Comparison of ENCODE assay signal across 8 mouse cellular contexts in genomic region chr11:3912100-3912874, GRCm38 (mm10). TPM values are rescaled to one million over a fixed set of nuclear protein-coding genes. Genes with fewer than 3 reads are reported as not detected.
DNase-seq lines count a peak whose midpoint lies in the region; ATAC-seq and TF ChIP-seq lines count a peak whose summit lies in the region.

No protein-coding gene starts in this region.

- H3K4me2 ChIP-seq in kidney, postnatal 0 days (ENCODE audit: low read length): peak overlapping the region; percentile 69

- WGBS in kidney, adult 2 months: 46% methylated on average over 19 of the region's 19 CpGs
- WGBS in forebrain, embryonic 10.5 days: 25% methylated on average over 19 of the region's 19 CpGs
- WGBS in kidney, postnatal 0 days: 22% methylated on average over 19 of the region's 19 CpGs

- H3K27me3 ChIP-seq in kidney, adult 2 months (replicated peaks; ENCODE audit: control insufficient read depth, insufficient read depth, low read length): no peaks in the 10 kb centered on the region
- peaks cover 22% of the 10 kb centered on the region for H3K27me3 ChIP-seq in forebrain, embryonic 10.5 days (ENCODE audit: poor library complexity, severe bottlenecking)
- H3K27me3 ChIP-seq in kidney, postnatal 0 days (ENCODE audit: insufficient read depth, low read length): no peaks in the 10 kb centered on the region

- peaks cover 8% of the 10 kb centered on the region; the same call in 1 of the 2 replicates for H3K4me1 ChIP-seq in kidney, adult 2 months (ENCODE audit: control insufficient read depth, insufficient read depth, low read length)
- peaks cover 60% of the 10 kb centered on the region for H3K4me1 ChIP-seq in forebrain, embryonic 10.5 days
- peaks cover 28% of the 10 kb centered on the region; the same call in 1 of the 2 replicates for H3K4me1 ChIP-seq in kidney, postnatal 0 days (replicated peaks; ENCODE audit: insufficient read depth, low read length)

- H3K4me3 ChIP-seq in kidney, adult 2 months (ENCODE audit: insufficient read depth, low read depth, low read length): peak overlapping the region; percentile 70
- H3K4me3 ChIP-seq in forebrain, embryonic 10.5 days: peak overlapping the region; percentile 74
- peak overlapping the region; percentile 55 for H3K4me3 ChIP-seq in kidney, postnatal 0 days (replicated peaks; ENCODE audit: low read depth, low read length)

- TF ChIP-seq POLR2A in kidney, adult 2 months (IDR thresholded peaks at IDR 0.05; ENCODE audit: low read depth, low read length): no peak

- H3K9ac ChIP-seq in kidney, postnatal 0 days (ENCODE audit: low read depth, low read length): peak overlapping the region; percentile 25

- H3K9me3 ChIP-seq in forebrain, embryonic 10.5 days: no peaks in the 10 kb centered on the region
- H3K9me3 ChIP-seq in kidney, postnatal 0 days (replicated peaks; ENCODE audit: low read length): no peaks in the 10 kb centered on the region

- no peaks in the 10 kb centered on the region for H3K36me3 ChIP-seq in kidney, adult 2 months (ENCODE audit: control insufficient read depth, insufficient read depth, low read length)
- peaks cover 4% of the 10 kb centered on the region; the same call in 1 of the 2 replicates for H3K36me3 ChIP-seq in forebrain, embryonic 10.5 days (replicated peaks)
- 0 out of 2 replicates have a peak, but pooled peaks cover 5% of the 10 kb centered on the region for H3K36me3 ChIP-seq in kidney, postnatal 0 days (ENCODE audit: insufficient read depth, low read length)

- no peak for DNase-seq in kidney, adult 2 months
- DNase-seq in kidney, adult 11 months: no peak
- DNase-seq in ZHBTc4 (ENCODE audit: low read depth, low spot score): peak; percentile 13
- peak; percentile 29 for DNase-seq in forebrain, embryonic 10.5 days (ENCODE audit: extremely low spot score, low spot score)
- no peak for DNase-seq in kidney, postnatal 0 days (ENCODE audit: low spot score)
- peak; percentile 4 for DNase-seq in mesoderm, embryonic 11.5 days (ENCODE audit: low read depth, low spot score)

- ATAC-seq in kidney, postnatal 0 days (replicated peaks; ENCODE audit: low FRiP score, low read depth): peak; percentile 3; the same call in 1 of the 2 replicates
- no peak for ATAC-seq in monocyte, adult 5-6 weeks (replicated peaks; ENCODE audit: insufficient number of reproducible peaks, low FRiP score, low TSS enrichment, poor library complexity, severe bottlenecking)
- no peak for ATAC-seq in granulocyte monocyte progenitor cell, adult 5-6 weeks (replicated peaks; ENCODE audit: poor library complexity, severe bottlenecking)

- H3K27ac ChIP-seq in kidney, adult 2 months (ENCODE audit: insufficient read depth, low read depth, low read length): no peak overlapping the region
- H3K27ac ChIP-seq in forebrain, embryonic 10.5 days: peak overlapping the region; percentile 83
- H3K27ac ChIP-seq in kidney, postnatal 0 days: no peak overlapping the region

- TF ChIP-seq CTCF in kidney, adult 2 months (conservative IDR thresholded peaks at IDR 0.05; ENCODE audit: insufficient read depth, insufficient read length, low read depth, low read length): no peak
- no peak for TF ChIP-seq CTCF in kidney, postnatal 0 days (IDR thresholded peaks at IDR 0.05; ENCODE audit: low read depth)

RNA-seq across cellular contexts. Expression of gene Slc35e4, which starts 2.2 kb away (rescaled TPM):
- polyA plus RNA-seq in kidney, adult 2 months (2012; rRNA removed): 8.1 and 10.6 TPM in 2 replicates
- 4.8 and 5.1 TPM in 2 replicates for polyA plus RNA-seq in forebrain, embryonic 10.5 days (2016; fragmentation: Nextera tagmentation; extraction: Ambion mirVana)
- 6.6 and 6.9 TPM in 2 replicates for polyA plus RNA-seq in kidney, postnatal 0 days (2015; fragmentation: Nextera tagmentation; extraction: Ambion mirVana)
- total RNA-seq in monocyte, adult 5-6 weeks (2017): 7.2 to 8.1 TPM (median 7.8 TPM) in 3 replicates
- 1.2 and 2.1 TPM in 2 replicates for total RNA-seq in granulocyte monocyte progenitor cell, adult 5-6 weeks (2014; fragmentation: Nextera tagmentation)
- 2.4 and 2.8 TPM in 2 replicates for total RNA-seq in granulocyte monocyte progenitor cell, adult 5-6 weeks (2017)

RNA-seq across cellular contexts. Expression of gene Dusp18, which starts 17.2 kb away (rescaled TPM):
- polyA plus RNA-seq in kidney, adult 2 months (2012; rRNA removed): 7.0 and 7.1 TPM in 2 replicates
- polyA plus RNA-seq in forebrain, embryonic 10.5 days (2016; fragmentation: Nextera tagmentation; extraction: Ambion mirVana): 18.6 and 19.6 TPM in 2 replicates
- polyA plus RNA-seq in kidney, postnatal 0 days (2015; fragmentation: Nextera tagmentation; extraction: Ambion mirVana): 10.1 and 10.7 TPM in 2 replicates
- total RNA-seq in monocyte, adult 5-6 weeks (2017): 0.29 to 1.8 TPM (median 0.57 TPM) in 3 replicates
- 0.39 and 1.7 TPM in 2 replicates for total RNA-seq in granulocyte monocyte progenitor cell, adult 5-6 weeks (2014; fragmentation: Nextera tagmentation)
- total RNA-seq in granulocyte monocyte progenitor cell, adult 5-6 weeks (2017): 0.60 and 0.67 TPM in 2 replicates

RNA-seq across cellular contexts. Expression of gene 4921536K21Rik, which starts 17.4 kb away (rescaled TPM):
- 0.83 and 1.1 TPM in 2 replicates for polyA plus RNA-seq in kidney, adult 2 months (2012; rRNA removed)
- 1.2 and 1.7 TPM in 2 replicates for polyA plus RNA-seq in forebrain, embryonic 10.5 days (2016; fragmentation: Nextera tagmentation; extraction: Ambion mirVana)
- 0.42 and 0.45 TPM in 2 replicates for polyA plus RNA-seq in kidney, postnatal 0 days (2015; fragmentation: Nextera tagmentation; extraction: Ambion mirVana)
- not detected in 3 replicates for total RNA-seq in monocyte, adult 5-6 weeks (2017)
- total RNA-seq in granulocyte monocyte progenitor cell, adult 5-6 weeks (2014; fragmentation: Nextera tagmentation): not detected in 2 replicates
- not detected in 2 replicates for total RNA-seq in granulocyte monocyte progenitor cell, adult 5-6 weeks (2017)

RNA-seq across cellular contexts. Expression of gene Tcn2, which starts 19.7 kb away (rescaled TPM):
- polyA plus RNA-seq in kidney, adult 2 months (2012; rRNA removed): 2,179 and 2,584 TPM in 2 replicates
- polyA plus RNA-seq in forebrain, embryonic 10.5 days (2016; fragmentation: Nextera tagmentation; extraction: Ambion mirVana): 19.4 and 21.1 TPM in 2 replicates
- 233 and 274 TPM in 2 replicates for polyA plus RNA-seq in kidney, postnatal 0 days (2015; fragmentation: Nextera tagmentation; extraction: Ambion mirVana)
- total RNA-seq in monocyte, adult 5-6 weeks (2017): 35.6 to 51.2 TPM (median 43.7 TPM) in 3 replicates
- 69.5 and 77.3 TPM in 2 replicates for total RNA-seq in granulocyte monocyte progenitor cell, adult 5-6 weeks (2014; fragmentation: Nextera tagmentation)
- 46.0 and 51.7 TPM in 2 replicates for total RNA-seq in granulocyte monocyte progenitor cell, adult 5-6 weeks (2017)

RNA-seq across cellular contexts. Expression of gene Osbp2, which starts 48.6 kb away (rescaled TPM):
- 3.3 and 4.5 TPM in 2 replicates for polyA plus RNA-seq in kidney, adult 2 months (2012; rRNA removed)
- 0.48 and 0.89 TPM in 2 replicates for polyA plus RNA-seq in forebrain, embryonic 10.5 days (2016; fragmentation: Nextera tagmentation; extraction: Ambion mirVana)
- 1.3 and 1.9 TPM in 2 replicates for polyA plus RNA-seq in kidney, postnatal 0 days (2015; fragmentation: Nextera tagmentation; extraction: Ambion mirVana)
- not detected in 3 replicates for total RNA-seq in monocyte, adult 5-6 weeks (2017)
- total RNA-seq in granulocyte monocyte progenitor cell, adult 5-6 weeks (2014; fragmentation: Nextera tagmentation): 0.19 TPM in 1 of 2 replicates, not detected in the other
- not detected in 2 replicates for total RNA-seq in granulocyte monocyte progenitor cell, adult 5-6 weeks (2017)

Comparison
In these comparisons a context has a peak if more than half of its experiments do, and no peak if none do; other contexts are left out.
1. DNase-seq: peak in ZHBTc4 (single experiment), forebrain, embryonic 10.5 days (single experiment) and mesoderm, embryonic 11.5 days (single experiment); none in kidney, adult 2 months (single experiment), kidney, adult 11 months (single experiment) and kidney, postnatal 0 days (single experiment).
2. Peak in every context shown above with its lines, with median percentiles within 50 percentile points of each other: H3K4me3 ChIP-seq.